Mouse (Mus musculus) forebrain, embryonic 16.5 days (tissue): ENCODE measurements around the gene B230307C23Rik. TPM values are rescaled to one million over a fixed set of nuclear protein-coding genes. Genes with fewer than 3 reads are reported as not detected.

Experiments
- ATAC-seq: fragments of 200-750 bp; cut with Nextera tagmentation; 2 replicates; pipeline ENCODE4 v1.8.0; 2017; ENCODE audit warnings: mild to moderate bottlenecking, moderate library complexity
- H3K27ac ChIP-seq: fragments of 300-500 bp; sonication (generic); 2 replicates; pipeline ENCODE4 v1.5.1; 2014; ENCODE audit warnings: low read length, control low read depth
- H3K27me3 ChIP-seq: fragments of 300-500 bp; sonication (generic); replicated peaks from 2 replicates; pipeline ENCODE4 v1.6.1; 2014; ENCODE audit warnings: low read length; ENCODE audit not compliant: control insufficient read depth, insufficient read depth
- H3K36me3 ChIP-seq: fragments of 300-500 bp; sonication (generic); 2 replicates; pipeline ENCODE4 v1.6.1; 2014; ENCODE audit not compliant: control insufficient read depth, insufficient read depth
- H3K4me1 ChIP-seq: fragments of 300-500 bp; sonication (generic); replicated peaks from 2 replicates; pipeline ENCODE4 v1.6.1; 2014; ENCODE audit warnings: low read length; ENCODE audit not compliant: control insufficient read depth, insufficient read depth
- H3K4me2 ChIP-seq: fragments of 300-500 bp; sonication (generic); 2 replicates; pipeline ENCODE4 v1.6.1; 2014; ENCODE audit warnings: mild to moderate bottlenecking, low read length, control low read depth
- H3K4me3 ChIP-seq: fragments of 300-500 bp; sonication (generic); replicated peaks from 2 replicates; pipeline ENCODE4 v1.5.1; 2014; ENCODE audit warnings: mild to moderate bottlenecking, low read length, control low read depth
- H3K9ac ChIP-seq: fragments of 300-500 bp; sonication (generic); replicated peaks from 2 replicates; pipeline ENCODE4 v1.6.1; 2014; ENCODE audit warnings: low read depth, low read length, control low read depth
- H3K9me3 ChIP-seq: fragments of 300-500 bp; sonication (generic); 2 replicates; pipeline ENCODE4 v1.6.1; 2016; ENCODE audit warnings: low read length; ENCODE audit not compliant: control insufficient read depth
- WGBS: fragments of 180-500 bp; shearing (Covaris S2); extraction: QIAGEN DNeasy Blood & Tissue Kit; methylation state at CpG from one replicate; pipeline ENCODE4 v1.1.7; 2014; 5-methylcytosine and 5-hydroxymethylcytosine counted together
- polyA plus RNA-seq: library from polyadenylated mRNA; unstranded; fragments of >200 nt; fragmentation: Nextera tagmentation; extraction: Ambion mirVana; gene quantifications from 2 replicates; pipeline ENCODE4 v1.2.1, GENCODE M21; 2015

The B230307C23Rik gene
- polyA plus RNA-seq, 1 experiment from 2014 or later = 23.8 TPM

DNA sequence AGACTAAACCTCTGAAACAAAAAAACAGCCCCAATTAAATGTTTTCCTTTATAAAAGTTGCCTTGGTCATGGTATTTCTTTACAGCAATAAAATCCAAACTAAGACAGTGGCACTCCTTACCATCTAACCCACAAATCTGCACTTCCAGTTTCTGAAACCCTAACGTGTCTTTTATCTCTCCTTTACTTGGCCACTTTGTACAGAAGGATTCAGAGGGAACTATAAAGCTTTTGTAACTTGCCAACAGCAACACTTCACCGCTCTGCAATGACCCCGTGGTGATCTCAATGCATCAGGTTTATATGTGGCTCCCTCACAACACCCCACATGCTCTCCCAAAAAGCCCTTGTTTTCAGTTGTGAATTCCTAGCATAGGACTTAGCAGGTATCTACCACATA lies 36.8 kb upstream of the B230307C23Rik start:
- WGBS = 92% methylated on average over 3 of the region's 3 CpGs
- peaks cover 4% of the 10 kb centered on the region for H3K36me3 ChIP-seq
- H3K9me3 ChIP-seq = no peaks in the 10 kb centered on the region
- H3K4me1 ChIP-seq = peaks cover 16% of the 10 kb centered on the region
- no peak overlapping the region for H3K9ac ChIP-seq
- no peak overlapping the region for H3K4me3 ChIP-seq
- ATAC-seq = no peak
- no peaks in the 10 kb centered on the region for H3K27me3 ChIP-seq
- H3K4me2 ChIP-seq = no peak overlapping the region
- H3K27ac ChIP-seq = no peak overlapping the region

DNA sequence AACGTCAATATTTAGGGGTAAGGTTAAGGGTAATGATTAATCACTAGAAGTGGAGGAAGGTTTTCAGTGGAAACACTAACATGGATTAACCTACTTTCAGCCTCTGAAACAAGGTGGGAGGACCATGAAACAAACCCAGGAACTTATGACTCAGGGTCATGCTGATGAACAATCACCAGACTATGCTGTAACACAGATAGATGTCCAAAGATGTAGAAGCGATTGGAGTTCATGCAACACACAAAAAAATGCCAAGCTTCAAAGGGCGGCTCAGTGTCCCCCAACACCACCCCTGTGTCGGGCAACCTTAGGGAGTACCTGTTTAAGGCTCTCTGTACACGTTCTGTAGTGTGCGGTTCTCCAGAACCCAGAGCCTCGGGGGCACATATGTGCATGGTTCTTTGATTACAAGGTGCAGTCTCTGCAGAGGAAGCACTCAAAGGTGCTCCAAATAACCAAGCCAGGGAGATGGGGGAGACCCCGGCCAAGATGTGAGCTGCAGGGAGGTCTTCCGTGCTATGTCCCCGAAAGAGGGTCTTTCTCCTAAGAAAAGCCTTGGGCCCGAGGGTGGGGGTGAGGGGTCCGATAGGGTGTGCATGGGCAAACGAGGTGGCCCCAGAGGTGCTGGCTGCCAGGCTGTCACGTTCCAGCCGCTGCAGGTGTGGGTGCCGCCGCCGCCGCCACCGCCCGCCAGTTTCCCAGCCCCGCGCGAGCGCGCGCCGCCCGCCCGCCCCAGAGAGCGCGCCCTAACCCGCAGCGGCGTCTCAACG lies 35.5 kb upstream of the B230307C23Rik start:
- 7% methylated on average over 33 of the region's 36 CpGs for WGBS
- Histone ChIP-seq H3K4me3 (peak overlapping the region; percentile 93), H3K27ac (peak overlapping the region; percentile 99), H3K9me3 (no peaks in the 10 kb centered on the region), H3K4me2 (peak overlapping the region; percentile 91), H3K9ac (peak overlapping the region; percentile 95), H3K27me3 (no peaks in the 10 kb centered on the region), H3K4me1 (peaks cover 16% of the 10 kb centered on the region), H3K36me3 (peaks cover 2% of the 10 kb centered on the region; the same call in 1 of the 2 replicates)
- peak; percentile 28 for ATAC-seq

DNA sequence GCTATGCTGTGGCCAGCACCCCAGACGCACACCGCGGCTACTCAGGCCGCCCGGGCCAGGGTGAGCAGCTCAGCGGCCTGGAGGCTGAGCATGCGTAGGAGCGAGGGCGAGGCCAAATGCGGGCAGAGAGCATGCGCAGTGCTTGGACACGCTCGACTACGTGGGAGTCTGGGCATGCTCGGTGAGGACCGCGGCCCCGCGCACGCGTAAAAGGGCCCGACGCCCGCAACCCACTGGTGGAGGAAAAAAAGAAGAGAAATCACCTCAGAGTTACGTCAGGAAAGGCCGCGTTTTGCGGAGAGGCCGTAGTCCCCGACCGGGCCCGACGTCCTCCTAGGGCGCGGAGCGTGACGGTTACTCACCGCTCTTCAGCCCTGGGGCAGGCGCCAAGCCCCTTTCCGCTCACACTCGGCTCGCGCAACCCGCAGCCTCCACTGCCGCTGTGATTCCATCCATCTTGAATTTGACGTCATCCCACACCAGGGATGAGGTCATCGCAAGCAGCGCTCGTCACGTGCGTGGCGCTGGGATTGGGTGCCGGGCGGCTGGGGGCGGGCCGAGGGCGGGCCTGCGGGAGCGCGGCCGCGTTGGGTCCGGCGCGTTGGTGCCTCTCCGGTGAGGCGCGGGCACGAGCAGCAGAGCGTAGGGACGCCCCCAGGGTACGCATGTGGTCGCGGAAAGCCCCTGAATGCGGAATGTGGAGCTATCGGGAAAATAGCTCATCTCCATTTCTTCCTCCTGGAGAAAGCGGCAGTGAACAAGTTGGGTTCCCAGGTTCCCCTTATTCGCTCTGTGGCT lies 34.8 kb upstream of the B230307C23Rik start, which contains the start of the genes C2cd2 and Zbtb21:
TSS of gene C2cd2 (minus strand) at position 448 of the 798 bp plus-strand sequence.
TSS of gene Zbtb21 (minus strand) at position 472 of the 798 bp plus-strand sequence.
- Histone ChIP-seq H3K27me3 (no peaks in the 10 kb centered on the region), H3K9ac (peak within 1 kb of the TSS; percentile 95), H3K4me3 (peak within 1 kb of the TSS; percentile 93), H3K36me3 (no peaks in the 10 kb centered on the region), H3K4me1 (peaks cover 16% of the 10 kb centered on the region), H3K27ac (peak within 1 kb of the TSS; percentile 99), H3K9me3 (no peaks in the 10 kb centered on the region), H3K4me2 (peak within 1 kb of the TSS; percentile 91)
- under 1% methylated on average over 78 of the region's 78 CpGs for WGBS
- ATAC-seq = peak; percentile 99

DNA sequence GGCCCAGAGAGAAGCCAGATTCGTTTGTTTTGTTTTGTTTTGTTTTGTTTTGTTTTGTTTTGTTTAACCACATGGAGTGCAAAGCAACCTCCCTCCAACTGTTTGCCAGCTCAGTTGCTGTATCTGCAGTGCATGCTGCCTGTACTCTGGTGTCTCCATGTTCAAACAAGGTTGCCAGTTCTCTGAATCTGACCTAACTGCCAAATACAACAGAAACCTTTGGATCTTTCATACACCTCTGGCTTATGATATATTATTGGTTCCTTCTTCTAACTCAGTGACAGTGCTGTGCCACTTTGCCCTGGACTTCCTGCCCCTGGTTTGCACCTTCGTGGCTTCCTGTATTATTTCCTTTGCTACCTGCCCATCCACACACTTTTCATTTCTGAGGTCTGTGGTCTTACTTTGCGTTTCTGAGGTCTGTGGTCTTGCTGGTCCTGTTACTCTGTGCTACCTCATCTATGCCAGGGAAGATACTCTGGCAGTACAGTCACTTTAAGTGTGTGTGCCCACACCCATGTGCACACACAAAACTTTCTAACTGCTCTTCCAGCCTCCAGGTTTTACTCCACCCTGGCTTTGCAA lies 33.1 kb upstream of the B230307C23Rik start:
- Histone ChIP-seq H3K9me3 (no peaks in the 10 kb centered on the region), H3K4me3 (no peak overlapping the region), H3K27ac (no peak overlapping the region), H3K27me3 (no peaks in the 10 kb centered on the region), H3K4me2 (no peak overlapping the region), H3K9ac (no peak overlapping the region), H3K4me1 (peaks cover 16% of the 10 kb centered on the region), H3K36me3 (no peaks in the 10 kb centered on the region)
- ATAC-seq = no peak
- WGBS = 89% methylated on average over 3 of the region's 3 CpGs

DNA sequence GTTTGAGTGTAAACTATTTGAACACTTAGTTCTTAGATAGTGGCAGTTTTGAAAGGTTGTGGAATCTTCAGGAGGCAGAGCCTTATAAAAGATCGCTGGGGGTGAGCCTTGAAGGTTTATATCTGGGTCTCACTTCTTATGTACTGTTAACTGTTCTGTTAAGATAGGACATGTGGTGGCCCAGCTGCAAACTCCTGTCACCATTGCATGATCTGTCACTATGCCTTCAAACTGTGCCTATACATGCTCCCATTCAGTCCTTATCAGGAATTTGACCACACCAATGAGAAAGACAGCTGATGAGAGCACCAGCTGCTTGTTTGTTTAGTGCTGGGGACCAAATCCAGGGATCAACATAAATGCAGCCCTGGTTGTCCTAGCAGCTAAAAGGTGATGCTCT lies 19.8 kb upstream of the B230307C23Rik start:
- Histone ChIP-seq H3K4me2 (no peak overlapping the region), H3K4me1 (no peaks in the 10 kb centered on the region), H3K27me3 (no peaks in the 10 kb centered on the region), H3K4me3 (no peak overlapping the region), H3K36me3 (no peaks in the 10 kb centered on the region), H3K27ac (no peak overlapping the region), H3K9me3 (no peaks in the 10 kb centered on the region), H3K9ac (no peak overlapping the region)
- WGBS = 68% methylated on average over 1 of the region's 1 CpGs
- ATAC-seq = no peak

DNA sequence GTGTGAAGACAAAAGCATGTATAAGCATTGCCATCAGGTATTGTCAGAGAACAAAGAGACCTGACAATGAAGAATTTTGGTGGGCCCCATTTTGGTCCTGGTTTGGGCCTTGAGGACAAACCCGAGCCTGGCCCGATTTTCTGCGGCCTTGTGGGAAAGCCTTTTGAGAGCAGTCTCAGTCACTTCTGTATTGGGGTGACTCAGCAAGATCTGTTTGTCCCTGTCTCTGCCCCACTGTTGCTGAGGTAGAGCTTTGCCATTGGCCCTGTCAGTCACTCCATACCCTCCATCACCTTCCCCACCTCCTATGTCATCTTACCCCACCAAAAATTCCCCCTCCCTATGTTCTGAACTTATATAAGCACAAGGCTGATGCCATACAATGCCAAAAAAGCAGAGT lies 19.4 kb upstream of the B230307C23Rik start:
- no peak overlapping the region for H3K4me2 ChIP-seq
- no peaks in the 10 kb centered on the region for H3K27me3 ChIP-seq
- no peaks in the 10 kb centered on the region for H3K36me3 ChIP-seq
- no peaks in the 10 kb centered on the region for H3K4me1 ChIP-seq
- H3K9me3 ChIP-seq = no peaks in the 10 kb centered on the region
- ATAC-seq = no peak
- no peak overlapping the region for H3K9ac ChIP-seq
- 91% methylated on average over 3 of the region's 3 CpGs for WGBS
- H3K27ac ChIP-seq = no peak overlapping the region
- H3K4me3 ChIP-seq = no peak overlapping the region

DNA sequence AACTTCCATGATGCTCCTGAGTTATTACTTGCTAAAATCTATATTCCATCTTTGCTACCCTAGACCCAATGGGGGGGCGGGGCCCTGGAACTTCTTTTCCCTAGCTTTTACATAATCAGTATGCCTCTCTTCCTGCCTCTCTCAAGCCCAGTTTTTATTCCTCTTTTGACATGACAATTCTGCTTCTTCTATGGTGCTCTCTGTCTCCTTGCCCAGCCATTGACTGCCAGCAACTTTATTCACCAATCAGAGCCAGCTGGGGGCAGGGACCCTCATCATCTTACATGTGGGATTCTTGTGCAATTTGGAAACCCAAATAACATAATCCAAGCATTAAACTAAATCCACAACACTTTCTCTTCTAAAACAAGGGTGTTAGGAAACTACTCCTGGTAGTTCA lies 15.8 kb upstream of the B230307C23Rik start:
- no peak for ATAC-seq
- Histone ChIP-seq H3K4me2 (no peak overlapping the region), H3K27me3 (no peaks in the 10 kb centered on the region), H3K27ac (no peak overlapping the region), H3K36me3 (no peaks in the 10 kb centered on the region), H3K9ac (no peak overlapping the region), H3K4me1 (no peaks in the 10 kb centered on the region), H3K9me3 (no peaks in the 10 kb centered on the region), H3K4me3 (no peak overlapping the region)
- 93% methylated on average over 1 of the region's 1 CpGs for WGBS

DNA sequence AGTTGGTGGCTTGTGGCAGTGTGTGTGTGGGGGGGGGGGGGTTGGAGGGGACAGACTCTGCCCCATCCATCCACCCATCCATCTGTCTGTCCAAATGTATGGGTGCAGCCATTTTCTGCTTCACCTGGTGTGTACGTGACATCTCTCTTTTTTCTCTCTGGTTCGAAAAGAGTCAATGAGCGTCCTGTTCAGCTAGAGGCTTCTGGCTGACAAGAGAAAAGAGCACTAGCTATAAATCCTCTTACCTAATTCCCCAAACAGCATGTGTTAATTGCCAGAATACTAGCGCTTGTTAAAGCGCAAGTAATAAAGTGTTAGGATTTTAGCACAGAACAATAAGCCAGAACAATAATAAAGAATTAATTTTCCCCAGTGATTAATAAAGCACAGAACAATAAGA lies 12.5 kb upstream of the B230307C23Rik start:
- 26% methylated on average over 5 of the region's 5 CpGs for WGBS
- no peak overlapping the region for H3K4me3 ChIP-seq

DNA sequence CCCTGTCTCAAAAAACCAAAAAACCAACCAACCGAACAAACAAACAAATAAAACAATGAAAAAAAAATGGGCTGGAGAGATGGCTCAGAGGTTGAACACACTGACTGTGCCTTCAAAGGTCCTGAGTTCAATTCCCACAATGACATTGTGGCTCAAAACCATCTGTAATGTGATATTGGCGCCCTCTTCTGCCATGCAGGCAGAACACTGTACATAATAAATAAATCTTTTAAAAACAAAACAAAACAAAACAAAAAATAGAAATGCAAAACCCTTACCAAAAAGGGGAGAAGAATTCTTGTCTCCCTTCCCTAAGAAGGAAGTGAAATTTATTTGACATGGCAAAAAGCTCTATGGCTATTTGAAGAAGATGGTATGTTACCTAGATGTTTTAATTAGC lies 5.6 kb upstream of the B230307C23Rik start:
- H3K36me3 ChIP-seq = no peaks in the 10 kb centered on the region
- no peaks in the 10 kb centered on the region for H3K9me3 ChIP-seq
- peaks cover 5% of the 10 kb centered on the region for H3K4me1 ChIP-seq
- H3K27ac ChIP-seq = no peak overlapping the region
- no peak overlapping the region for H3K9ac ChIP-seq
- no peak for ATAC-seq
- WGBS = 79% methylated on average over 2 of the region's 2 CpGs
- H3K4me3 ChIP-seq = no peak overlapping the region
- no peaks in the 10 kb centered on the region for H3K27me3 ChIP-seq
- H3K4me2 ChIP-seq = no peak overlapping the region

More for the DNA sequence above, 12.5 kb upstream of the B230307C23Rik start:
- no peak overlapping the region for H3K9ac ChIP-seq
- no peaks in the 10 kb centered on the region for H3K27me3 ChIP-seq
- no peaks in the 10 kb centered on the region for H3K4me1 ChIP-seq
- H3K9me3 ChIP-seq = no peaks in the 10 kb centered on the region
- no peak overlapping the region for H3K27ac ChIP-seq
- ATAC-seq = no peak
- H3K36me3 ChIP-seq = no peaks in the 10 kb centered on the region
- H3K4me2 ChIP-seq = no peak overlapping the region
